Mouse (Mus musculus) 3T3-L1 (cell line): ENCODE measurements at regions not wholly inside any gene's neighbourhood (a gene's known extent, or its start where the extent isn't known, plus 50 kb on each side); places are given as distances from the start of the nearest gene placed in this dataset.

ENCODE experiments used
- DNase-seq: peaks from one replicate; pipeline ENCODE4 v3.0.0-alpha.2; 2015; ENCODE audit warnings: low read depth, low spot score

- DNase-seq: no peak
Observed at GRCm38 (mm10) chr19:60148313-60148965, 78.1 kb downstream of the Fam204a start.

DNA sequence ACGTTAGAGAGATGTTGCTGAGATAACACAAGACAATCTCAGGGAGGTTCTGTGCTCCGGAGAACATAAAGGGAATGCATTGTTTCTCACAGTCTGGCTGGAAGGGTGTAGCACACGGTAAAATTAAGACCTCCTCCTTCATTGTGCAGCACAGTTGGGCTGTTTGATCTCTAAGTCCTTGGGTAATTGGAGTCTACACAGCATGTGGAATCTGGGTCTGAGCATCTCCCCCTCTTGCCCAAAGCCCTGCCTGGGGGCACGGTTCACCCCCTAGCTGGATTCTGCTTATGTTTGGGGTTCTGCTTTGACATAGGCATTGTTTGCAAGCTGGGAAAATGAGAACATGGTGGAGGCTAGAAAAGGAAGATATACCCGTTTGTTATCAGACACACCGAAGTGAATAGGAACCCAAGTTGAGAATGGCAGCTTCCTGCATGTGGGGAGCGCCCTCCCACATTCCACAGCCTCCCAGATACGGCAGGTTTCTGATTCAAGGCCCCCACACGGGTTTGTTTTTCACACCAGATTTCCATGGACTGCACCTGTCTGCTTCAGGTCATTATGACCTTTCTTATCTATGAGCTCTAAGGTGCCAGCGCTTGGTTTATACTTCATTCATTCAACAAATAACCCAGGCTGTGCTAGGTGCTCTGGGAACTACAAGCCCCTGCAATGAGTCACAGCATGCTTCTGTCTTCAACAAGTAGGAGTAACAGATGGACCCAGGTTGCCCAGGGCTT lies 79.9 kb downstream of the Fam204a start:
- no peak for DNase-seq

GRCm38 (mm10) chr19:60145242-60145641 lies 81.3 kb downstream of the Fam204a start:
- DNase-seq: no peak

DNA sequence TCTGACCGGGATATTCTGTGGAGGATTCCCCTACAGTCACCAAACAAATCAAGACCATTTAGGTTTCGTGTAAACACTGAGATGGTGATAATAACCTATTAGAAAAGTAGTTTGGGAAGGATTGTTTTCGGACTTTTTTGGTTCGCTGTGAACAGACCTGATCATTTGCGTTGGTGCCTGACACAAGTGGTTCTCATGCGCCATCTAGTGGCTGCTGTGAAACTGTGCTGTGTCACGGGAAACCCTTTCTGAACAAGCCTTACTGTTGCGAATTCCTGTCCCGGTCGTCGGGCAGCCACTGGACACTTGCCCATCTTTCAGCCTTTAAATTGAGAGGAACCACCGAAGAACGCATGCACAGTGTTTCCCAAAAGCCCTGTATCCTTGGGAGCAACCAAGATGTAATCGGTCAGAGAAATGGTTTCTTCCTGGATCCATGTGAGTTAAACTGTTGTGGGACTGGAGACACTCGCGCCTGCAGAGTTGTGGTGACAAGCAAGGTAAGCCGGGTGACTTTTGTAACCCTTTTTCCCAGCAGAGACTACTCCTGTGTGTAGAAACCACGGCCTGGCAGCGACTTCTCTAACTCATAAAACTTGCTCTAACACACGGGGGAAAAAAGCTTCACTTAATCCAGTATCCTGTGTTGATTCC lies 82.0 kb downstream of the Fam204a start:
- DNase-seq: peak; percentile 96

- peak; percentile 96 for DNase-seq
Observed at GRCm38 (mm10) chr19:60138881-60139280, 87.6 kb downstream of the Fam204a start.

- DNase-seq: no peak
Observed at GRCm38 (mm10) chr19:60136491-60136890, 90.0 kb downstream of the Fam204a start.

DNA sequence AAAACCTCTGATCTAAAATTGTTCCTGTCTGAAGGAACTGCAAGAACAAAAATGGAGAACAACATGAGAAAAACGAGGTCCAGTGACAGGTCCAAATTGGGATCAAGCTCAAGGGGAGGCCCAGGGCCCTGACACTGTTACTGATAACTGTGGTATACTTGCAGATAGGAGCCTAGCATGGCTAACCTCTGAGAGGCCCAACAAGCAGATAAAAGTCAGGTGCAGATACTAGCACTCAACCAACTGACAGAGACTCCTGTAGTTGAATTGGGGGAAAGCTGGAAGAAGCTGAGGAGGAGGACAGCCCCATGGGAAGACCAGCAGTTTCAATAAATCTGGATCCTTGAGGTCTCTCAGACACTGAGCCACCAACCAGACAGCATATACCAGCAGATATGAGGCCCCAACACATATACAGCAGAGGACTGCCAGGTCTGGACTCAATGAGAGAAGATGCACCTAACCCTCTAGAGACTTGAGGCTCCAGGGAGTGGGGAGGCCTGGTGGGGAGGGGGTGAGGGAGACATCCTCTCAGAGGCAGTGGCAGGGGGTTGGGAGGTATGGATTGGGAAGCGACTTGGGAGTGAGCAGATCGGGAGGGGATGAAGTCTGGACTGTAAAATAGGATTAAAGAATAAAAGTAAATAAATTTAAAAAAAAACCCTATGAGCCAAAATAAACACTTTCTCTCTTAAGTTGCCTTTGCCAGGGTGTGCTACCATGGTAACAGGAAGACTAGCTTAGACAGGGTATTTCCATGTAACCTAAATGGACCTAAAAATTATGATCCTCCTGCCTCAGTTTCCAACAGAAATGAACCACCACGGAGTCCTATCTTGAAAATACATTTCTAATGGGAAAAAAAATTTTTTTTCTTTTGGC lies 91.8 kb downstream of the Fam204a start:
- DNase-seq: no peak

GRCm38 (mm10) chr19:60129635-60130034 lies 96.9 kb downstream of the Fam204a start:
- no peak for DNase-seq

- DNase-seq: peak; percentile 31
Observed at GRCm38 (mm10) chr19:60124638-60125037, 101.9 kb downstream of the Fam204a start.

- no peak for DNase-seq
Observed at GRCm38 (mm10) chr19:60120917-60121316, 105.6 kb downstream of the Fam204a start.

DNA sequence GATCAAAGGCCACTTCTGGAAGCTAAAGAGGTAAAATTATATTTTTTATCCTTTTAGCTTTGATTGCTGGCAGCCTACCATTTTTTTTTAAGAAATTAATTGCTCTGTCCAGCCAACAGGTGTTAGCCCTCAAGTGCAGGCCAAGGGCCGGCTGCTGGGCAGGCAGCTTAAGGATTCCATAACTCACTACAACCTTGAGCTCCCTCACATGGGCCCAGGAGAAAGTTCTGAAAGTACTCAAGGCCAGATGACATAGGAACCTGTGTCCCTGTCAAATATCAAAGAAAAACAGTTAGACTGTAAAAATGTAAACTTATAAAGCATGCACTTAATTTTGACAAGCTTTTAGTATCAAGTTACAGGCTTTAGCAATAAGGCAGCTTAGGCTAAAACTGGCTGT lies 107.5 kb downstream of the Fam204a start:
- no peak for DNase-seq

GRCm38 (mm10) chr19:60113666-60114388 lies 112.7 kb downstream of the Fam204a start:
- peak; percentile 21 for DNase-seq

DNA sequence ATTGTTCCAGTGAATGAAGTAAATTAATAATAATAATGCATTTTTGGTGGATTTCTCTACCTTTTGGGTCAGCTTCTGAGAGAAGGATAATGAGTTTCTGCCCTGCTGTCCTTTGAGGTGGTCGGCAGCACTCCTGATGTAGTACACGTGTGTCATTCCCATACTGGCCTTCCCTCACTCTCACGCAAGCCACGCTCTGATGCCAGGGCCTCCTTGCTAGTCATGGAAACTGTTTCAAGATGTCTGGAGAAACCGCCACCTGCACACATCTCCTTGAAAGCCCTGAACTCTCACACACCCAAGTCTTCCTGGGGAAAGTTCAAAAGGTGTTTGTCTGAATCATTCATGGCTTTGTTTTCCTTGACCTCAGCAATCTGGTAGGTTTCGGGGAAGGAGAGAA lies 116.2 kb downstream of the Fam204a start:
- no peak for DNase-seq

- DNase-seq: no peak
Observed at GRCm38 (mm10) chr19:60109488-60109887, 117.0 kb downstream of the Fam204a start.

DNA sequence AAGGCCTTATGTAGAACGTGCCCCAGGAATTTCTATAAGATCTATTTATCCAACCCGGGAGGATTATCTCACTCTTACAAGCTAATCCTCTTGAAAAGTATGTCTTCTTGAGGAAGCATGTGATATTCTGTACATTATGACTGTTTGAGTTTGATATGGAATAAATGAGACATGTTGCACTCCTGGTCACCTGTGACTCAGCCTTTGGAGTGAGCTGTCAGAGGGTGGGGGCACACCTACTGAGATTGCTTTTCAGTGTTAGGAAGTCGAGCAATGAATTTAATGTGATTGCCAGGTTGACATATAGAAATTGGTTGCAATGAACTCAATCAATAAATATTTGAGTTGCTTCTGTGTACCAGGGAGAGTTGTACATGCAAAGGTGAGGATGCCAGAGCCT lies 128.6 kb downstream of the Fam204a start:
- DNase-seq: peak; percentile 20

DNA sequence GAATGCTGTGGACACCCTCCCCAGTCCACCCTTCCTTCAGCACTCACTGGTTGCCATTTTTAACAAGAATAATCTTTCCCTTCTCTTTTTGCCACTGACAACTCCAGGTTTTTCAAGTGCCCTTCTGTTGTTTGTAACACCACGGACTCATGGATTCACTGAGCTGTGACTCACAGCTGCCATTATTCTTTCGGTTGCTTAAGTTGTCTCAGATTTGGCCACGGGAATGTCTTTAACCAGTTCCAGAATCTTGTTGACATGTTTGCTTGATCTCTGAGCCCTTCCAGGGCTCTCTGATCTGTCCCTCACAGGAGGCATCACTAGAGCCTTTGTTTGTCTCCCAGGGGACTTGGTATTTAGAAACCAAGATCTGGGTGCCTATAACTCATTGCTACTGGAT lies 131.5 kb upstream of the Rab11fip2 start:
- peak; percentile 62 for DNase-seq

GRCm38 (mm10) chr19:60073328-60073727 lies 129.9 kb upstream of the Rab11fip2 start:
- no peak for DNase-seq

- no peak for DNase-seq
Observed at GRCm38 (mm10) chr19:60066183-60066582, 122.7 kb upstream of the Rab11fip2 start.

GRCm38 (mm10) chr19:60055121-60055874 lies 111.8 kb upstream of the Rab11fip2 start:
- DNase-seq: no peak

GRCm38 (mm10) chr19:60051151-60051550 lies 107.7 kb upstream of the Rab11fip2 start:
- DNase-seq: no peak
